In the genomic region with DNA sequence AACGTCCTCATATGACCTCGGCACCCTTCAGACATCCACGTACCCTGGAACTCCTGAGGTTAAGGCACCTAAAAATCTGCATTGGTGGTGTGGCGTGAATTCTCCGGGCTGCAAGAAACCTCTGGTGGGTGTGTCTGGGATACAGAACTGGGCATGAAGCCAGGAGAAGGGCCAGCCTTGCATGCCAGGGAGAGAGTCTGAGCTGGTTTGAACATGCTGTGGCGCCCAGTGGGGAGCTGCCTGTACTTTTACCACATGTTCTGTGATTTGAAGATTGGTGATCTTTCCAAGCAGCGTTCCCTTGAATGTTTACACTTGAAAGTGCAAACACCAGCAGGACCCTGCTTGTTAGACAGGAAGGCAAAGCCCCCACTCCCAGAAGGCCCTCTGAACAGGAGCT, we compare ENCODE assay signal across 9 mouse cellular contexts.
DNase-seq lines count a peak whose midpoint lies in the region; ATAC-seq and TF ChIP-seq lines count a peak whose summit lies in the region.
"Had no signal": no experiment of that assay in that cellular context is flagged by ENCODE, and none has a peak within 500 bp of the region (broad histone marks: within the 10 kb centered on the region; RNA-seq: fewer than 3 reads in every experiment).

No protein-coding gene starts in this region.

- H3K27me3 ChIP-seq in heart, embryonic 12.5 days (replicated peaks): 0 out of 2 replicates have a peak, but pooled peaks cover 2% of the 10 kb centered on the region
- no peaks in the 10 kb centered on the region for H3K27me3 ChIP-seq in hindbrain, embryonic 11.5 days (ENCODE audit: control insufficient read depth, insufficient read depth, low read length)
- H3K27me3 ChIP-seq in liver, postnatal 0 days (ENCODE audit: insufficient read depth, low read length): no peaks in the 10 kb centered on the region
- H3K27me3 ChIP-seq: heart, embryonic 13.5 days had no signal

- intact Hi-C loops in heart, postnatal 10 days (cut with DNase I): no loop called here

- H3K27ac ChIP-seq in heart, embryonic 12.5 days (ENCODE audit: poor library complexity, severe bottlenecking): no peak overlapping the region
- no peak overlapping the region for H3K27ac ChIP-seq in hindbrain, embryonic 11.5 days (ENCODE audit: low read depth, low read length)
- H3K27ac ChIP-seq in liver, postnatal 0 days (ENCODE audit: low read depth): no peak overlapping the region
- H3K27ac ChIP-seq: heart, embryonic 13.5 days had no signal

- no peak overlapping the region for H3K9ac ChIP-seq in heart, embryonic 12.5 days
- no peak overlapping the region for H3K9ac ChIP-seq in hindbrain, embryonic 11.5 days (ENCODE audit: low read depth, low read length)
- no peak overlapping the region for H3K9ac ChIP-seq in liver, postnatal 0 days (replicated peaks)
- H3K9ac ChIP-seq: heart, embryonic 13.5 days had no signal

- peak; percentile 27 to 37 for DNase-seq in heart, postnatal 10 days
- peak; percentile 54 for DNase-seq in testis, postnatal 10 days (ENCODE audit: low spot score)
- no peak for DNase-seq in testis, postnatal 14 days (ENCODE audit: low spot score)
- DNase-seq in kidney, postnatal 4 days: peak; percentile 32 to 43
- DNase-seq in urinary bladder, postnatal 36 days (ENCODE audit: low spot score in 2 of 2): peak; percentile 57 to 70
- no peak for DNase-seq in hindbrain, embryonic 11.5 days (ENCODE audit: low spot score)
- no peak for DNase-seq in liver, postnatal 0 days

- no peak for TF ChIP-seq EP300 in liver, postnatal 0 days (IDR thresholded peaks at IDR 0.05; ENCODE audit: low read depth)

- H3K9me3 ChIP-seq in heart, embryonic 12.5 days (replicated peaks): no peaks in the 10 kb centered on the region
- no peaks in the 10 kb centered on the region for H3K9me3 ChIP-seq in hindbrain, embryonic 11.5 days (ENCODE audit: control insufficient read depth, low read length)
- H3K9me3 ChIP-seq in liver, postnatal 0 days (ENCODE audit: low read length): no peaks in the 10 kb centered on the region
- H3K9me3 ChIP-seq: heart, embryonic 13.5 days had no signal

- 58% methylated on average over 7 of the region's 7 CpGs for WGBS in heart, embryonic 12.5 days
- WGBS in hindbrain, embryonic 11.5 days: 87% methylated on average over 7 of the region's 7 CpGs
- 65% methylated on average over 7 of the region's 7 CpGs for WGBS in liver, postnatal 0 days (ENCODE audit: insufficient replicate concordance)

- H3K36me3 ChIP-seq in heart, embryonic 12.5 days: 0 out of 2 replicates have a peak, but pooled peaks cover under 1% of the 10 kb centered on the region
- no peaks in the 10 kb centered on the region for H3K36me3 ChIP-seq in hindbrain, embryonic 11.5 days (ENCODE audit: control insufficient read depth, insufficient read depth, low read length)
- no peaks in the 10 kb centered on the region for H3K36me3 ChIP-seq in liver, postnatal 0 days (replicated peaks; ENCODE audit: insufficient read depth, low read length)
- H3K36me3 ChIP-seq: heart, embryonic 13.5 days had no signal

- no peak; the same call in 1 of the 2 replicates for ATAC-seq in heart, embryonic 12.5 days (ENCODE audit: insufficient number of reproducible peaks, low FRiP score)
- ATAC-seq in hindbrain, embryonic 11.5 days (ENCODE audit: low FRiP score): no peak
- no peak for ATAC-seq in liver, postnatal 0 days

- H3K4me2 ChIP-seq in heart, embryonic 12.5 days: no peak overlapping the region
- H3K4me2 ChIP-seq in hindbrain, embryonic 11.5 days (replicated peaks; ENCODE audit: low read depth, low read length): no peak overlapping the region
- H3K4me2 ChIP-seq in liver, postnatal 0 days (ENCODE audit: low read depth, low read length): no peak overlapping the region
- H3K4me2 ChIP-seq: heart, embryonic 13.5 days had no signal

- no peak for TF ChIP-seq CTCF in liver, postnatal 0 days (IDR thresholded peaks at IDR 0.05; ENCODE audit: low read depth)

- H3K4me3 ChIP-seq in heart, embryonic 12.5 days: no peak overlapping the region
- H3K4me3 ChIP-seq in hindbrain, embryonic 11.5 days (ENCODE audit: low read depth, low read length): no peak overlapping the region
- no peak overlapping the region for H3K4me3 ChIP-seq in liver, postnatal 0 days (ENCODE audit: low read depth, low read length)
- H3K4me3 ChIP-seq: heart, embryonic 13.5 days had no signal

- peaks cover 28% of the 10 kb centered on the region for H3K4me1 ChIP-seq in heart, embryonic 12.5 days (replicated peaks)
- no peaks in the 10 kb centered on the region for H3K4me1 ChIP-seq in hindbrain, embryonic 11.5 days (replicated peaks; ENCODE audit: control insufficient read depth, insufficient read depth, low read length)
- no peaks in the 10 kb centered on the region for H3K4me1 ChIP-seq in liver, postnatal 0 days (ENCODE audit: insufficient read depth)

Comparison
In these comparisons a context has a peak if more than half of its experiments do, and no peak if none do; other contexts are left out.
1. DNase-seq: peak in heart, postnatal 10 days (2 of 2), testis, postnatal 10 days (single experiment), kidney, postnatal 4 days (2 of 2) and urinary bladder, postnatal 36 days (2 of 2); none in testis, postnatal 14 days (single experiment), hindbrain, embryonic 11.5 days (single experiment) and liver, postnatal 0 days (single experiment).